Mouse (Mus musculus): ENCODE results near the gene Abhd15.

GRCm38 (mm10) chr11:77499354-77499753, 15.6 kb upstream of the Abhd15 start:
- TF ChIP-seq CTCF (IDR thresholded peaks at IDR 0.05): no peak
- TF ChIP-seq EP300 (IDR thresholded peaks at IDR 0.05; ENCODE audit: insufficient read depth, low read depth, low read length): no peak
- no peak for TF ChIP-seq POLR2A (IDR thresholded peaks at IDR 0.05; ENCODE audit: insufficient read depth, low read depth, low read length)

Data from heart, adult 2 months (tissue).